Comparison of ENCODE assay signal across 9 mouse cellular contexts in the genomic region with DNA sequence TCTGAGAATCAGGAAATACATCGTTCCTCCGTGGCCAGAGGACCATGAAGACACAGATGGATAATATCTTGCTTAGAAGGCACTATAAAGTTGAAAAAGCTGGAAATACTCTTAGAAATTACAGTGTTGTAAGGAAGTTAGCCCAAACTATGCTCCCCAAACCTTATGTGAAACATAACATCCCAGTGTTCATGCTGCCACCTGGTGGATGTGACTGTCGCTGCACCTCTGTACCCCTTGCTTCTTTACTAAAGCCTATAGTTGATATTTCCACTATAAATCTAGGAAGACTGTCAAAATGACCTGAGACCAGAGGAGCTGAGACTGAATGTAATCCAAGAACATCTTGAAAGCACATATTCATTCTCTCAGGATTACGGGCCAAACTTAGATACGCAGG. TPM values are rescaled to one million over a fixed set of nuclear protein-coding genes. Genes with fewer than 3 reads are reported as not detected.
DNase-seq lines count a peak whose midpoint lies in the region; ATAC-seq and TF ChIP-seq lines count a peak whose summit lies in the region.
"Had no signal": no experiment of that assay in that cellular context is flagged by ENCODE, and none has a peak within 500 bp of the region (broad histone marks: within the 10 kb centered on the region; RNA-seq: fewer than 3 reads in every experiment).

No protein-coding gene starts in this region.

- intact Hi-C loops in heart, adult 2 months (cut with DNase I), result loop anchor here (1.0 to 10.0 kb wide), 3 partner anchors 104 to 297 kb away; no protein-coding TSS in a partner anchor

- 0 out of 2 replicates have a peak, but pooled peaks have one; percentile 49 for TF ChIP-seq EP300 in heart, adult 2 months (IDR thresholded peaks at IDR 0.05; ENCODE audit: insufficient read depth, low read depth, low read length)
- no peak for TF ChIP-seq EP300 in stomach, postnatal 0 days (optimal IDR thresholded peaks at IDR 0.05)

- TF ChIP-seq CTCF in heart, adult 2 months (IDR thresholded peaks at IDR 0.05), result peak; percentile 95
- peak; percentile 95 for TF ChIP-seq CTCF in stomach, postnatal 0 days (IDR thresholded peaks at IDR 0.05; ENCODE audit: low read depth)

- no peaks in the 10 kb centered on the region for H3K36me3 ChIP-seq in heart, adult 2 months (ENCODE audit: control insufficient read depth, insufficient read depth, low read length)
- no peaks in the 10 kb centered on the region for H3K36me3 ChIP-seq in heart, embryonic 11.5 days (ENCODE audit: control insufficient read depth, insufficient read depth, low read length)
- no peaks in the 10 kb centered on the region for H3K36me3 ChIP-seq in stomach, postnatal 0 days (ENCODE audit: control insufficient read depth, insufficient read depth, low read length)
- H3K36me3 ChIP-seq: neural tube, embryonic 13.5 days had no signal

- TF ChIP-seq POLR2A in heart, adult 2 months (IDR thresholded peaks at IDR 0.05; ENCODE audit: insufficient read depth, low read depth, low read length), result no peak

- no peaks in the 10 kb centered on the region for H3K79me2 ChIP-seq in heart, adult 2 months (replicated peaks; ENCODE audit: control insufficient read depth, insufficient read depth, low read length)

- no peaks in the 10 kb centered on the region for H3K9me3 ChIP-seq in heart, embryonic 11.5 days (replicated peaks; ENCODE audit: control insufficient read depth, low read length)
- no peaks in the 10 kb centered on the region for H3K9me3 ChIP-seq in stomach, postnatal 0 days (ENCODE audit: control insufficient read depth, low read length)
- H3K9me3 ChIP-seq: neural tube, embryonic 13.5 days had no signal

- H3K27me3 ChIP-seq in heart, adult 2 months (ENCODE audit: control insufficient read depth, insufficient read depth, low read length), result 0 out of 2 replicates have a peak, but pooled peaks cover 2% of the 10 kb centered on the region
- peaks cover 2% of the 10 kb centered on the region; the same call in 1 of the 2 replicates for H3K27me3 ChIP-seq in heart, embryonic 11.5 days (ENCODE audit: control insufficient read depth, insufficient read depth, low read length)
- H3K27me3 ChIP-seq in stomach, postnatal 0 days (ENCODE audit: control insufficient read depth, insufficient read depth, low read length), result no peaks in the 10 kb centered on the region
- H3K27me3 ChIP-seq: neural tube, embryonic 13.5 days had no signal

- H3K4me3 ChIP-seq in heart, adult 2 months, result no peak overlapping the region
- H3K4me3 ChIP-seq in heart, embryonic 11.5 days (ENCODE audit: low read depth, low read length), result no peak overlapping the region
- no peak overlapping the region for H3K4me3 ChIP-seq in stomach, postnatal 0 days (ENCODE audit: low read depth, low read length)
- H3K4me3 ChIP-seq: neural tube, embryonic 13.5 days had no signal

- ATAC-seq in heart, embryonic 11.5 days (replicated peaks; ENCODE audit: insufficient number of reproducible peaks, low FRiP score, low TSS enrichment), result no peak
- peak; percentile 75 for ATAC-seq in megakaryocyte progenitor cell, adult 5-6 weeks (replicated peaks; ENCODE audit: poor library complexity)
- no peak for ATAC-seq in stomach, postnatal 0 days (ENCODE audit: low FRiP score, low TSS enrichment)

- H3K27ac ChIP-seq in heart, adult 2 months, result no peak overlapping the region
- no peak overlapping the region for H3K27ac ChIP-seq in heart, embryonic 11.5 days (ENCODE audit: low read depth, low read length)
- no peak overlapping the region for H3K27ac ChIP-seq in stomach, postnatal 0 days (replicated peaks)
- H3K27ac ChIP-seq: neural tube, embryonic 13.5 days had no signal

- 11% methylated on average over 5 of the region's 5 CpGs for WGBS in heart, adult 2 months
- WGBS in heart, embryonic 11.5 days (ENCODE audit: insufficient replicate concordance), result 24% methylated on average over 5 of the region's 5 CpGs
- 13% methylated on average over 5 of the region's 5 CpGs for WGBS in stomach, postnatal 0 days

- no peak overlapping the region for H3K9ac ChIP-seq in heart, adult 2 months (ENCODE audit: low read depth, low read length)
- no peak overlapping the region for H3K9ac ChIP-seq in heart, embryonic 11.5 days (ENCODE audit: low read depth, low read length)
- no peak overlapping the region for H3K9ac ChIP-seq in stomach, postnatal 0 days (ENCODE audit: low read length)
- H3K9ac ChIP-seq: neural tube, embryonic 13.5 days had no signal

- peak; percentile 52 to 80 for DNase-seq in heart, adult 2 months
- DNase-seq in WW6 (ENCODE audit: low read depth, low spot score), result peak; percentile 20
- DNase-seq in cerebellum, postnatal 4 days (ENCODE audit: low spot score in 2 of 2), result peak; percentile 71 to 80
- DNase-seq in heart, adult 8-10 months (ENCODE audit: low spot score), result peak; percentile 81
- DNase-seq in layer of hippocampus, postnatal 25 days (ENCODE audit: extremely low spot score in 1 of 2, low spot score in 1 of 2), result peak; percentile 60 to 92
- peak; percentile 69 for DNase-seq in stomach, postnatal 0 days (ENCODE audit: low spot score)

- H3K4me1 ChIP-seq in heart, adult 2 months (ENCODE audit: control insufficient read depth, insufficient read depth, low read length), result no peaks in the 10 kb centered on the region; the same call in 1 of the 2 replicates
- no peaks in the 10 kb centered on the region for H3K4me1 ChIP-seq in heart, embryonic 11.5 days (ENCODE audit: control insufficient read depth, insufficient read depth, low read length)
- H3K4me1 ChIP-seq in stomach, postnatal 0 days (replicated peaks; ENCODE audit: control insufficient read depth, insufficient read depth), result no peaks in the 10 kb centered on the region
- H3K4me1 ChIP-seq: neural tube, embryonic 13.5 days had no signal

- H3K4me2 ChIP-seq in heart, embryonic 11.5 days, result no peak overlapping the region
- H3K4me2 ChIP-seq in stomach, postnatal 0 days (replicated peaks; ENCODE audit: low read depth), result no peak overlapping the region
- H3K4me2 ChIP-seq: neural tube, embryonic 13.5 days had no signal

RNA-seq across cellular contexts. Expression of a gene that starts 7.5 kb away (rescaled TPM):
- total RNA-seq in heart, adult 2 months (2021), result not detected
- polyA plus RNA-seq in heart, adult 2 months (2012; rRNA removed), result 1.3 and 2.8 TPM in 2 replicates
- not detected in 2 replicates for polyA plus RNA-seq in heart, embryonic 11.5 days (2014; fragmentation: Nextera tagmentation; extraction: Ambion mirVana)
- 1 to 10 TPM in 1 of 4 experiments, not detected in 3; 1.5 TPM for total RNA-seq in heart, adult 8-10 months (2022)
- total RNA-seq in layer of hippocampus, postnatal 25 days (2021), result not detected
- total RNA-seq in megakaryocyte progenitor cell, adult 5-6 weeks (2015), result 110 and 215 TPM in 2 replicates
- 88.5 and 189 TPM in 2 replicates for total RNA-seq in megakaryocyte progenitor cell, adult 5-6 weeks (2017)
- polyA plus RNA-seq in stomach, postnatal 0 days (2015; fragmentation: Nextera tagmentation; extraction: Ambion mirVana), result 3.1 and 3.4 TPM in 2 replicates
- polyA plus RNA-seq: neural tube, embryonic 13.5 days had no signal

RNA-seq across cellular contexts. Expression of a gene that starts 14.3 kb away (rescaled TPM):
- 1 to 10 TPM; 6.3 TPM for total RNA-seq in heart, adult 2 months (2021)
- 5.4 and 8.4 TPM in 2 replicates for polyA plus RNA-seq in heart, adult 2 months (2012; rRNA removed)
- polyA plus RNA-seq in heart, embryonic 11.5 days (2014; fragmentation: Nextera tagmentation; extraction: Ambion mirVana), result 13.5 and 16.1 TPM in 2 replicates
- 1 to 10 TPM; 5.7 to 7.9 (median 6.6) TPM for total RNA-seq in heart, adult 8-10 months (2022)
- total RNA-seq in layer of hippocampus, postnatal 25 days (2021), result 10 to 100 TPM; 15.0 to 20.8 TPM
- 15.6 and 17.5 TPM in 2 replicates for total RNA-seq in megakaryocyte progenitor cell, adult 5-6 weeks (2015)
- 13.7 and 16.2 TPM in 2 replicates for total RNA-seq in megakaryocyte progenitor cell, adult 5-6 weeks (2017)
- polyA plus RNA-seq in stomach, postnatal 0 days (2015; fragmentation: Nextera tagmentation; extraction: Ambion mirVana), result 8.6 and 9.2 TPM in 2 replicates

RNA-seq across cellular contexts. Expression of a gene that starts 30.4 kb away (rescaled TPM):
- not detected for total RNA-seq in heart, adult 2 months (2021)
- polyA plus RNA-seq in heart, adult 2 months (2012; rRNA removed), result not detected in 2 replicates
- polyA plus RNA-seq in heart, embryonic 11.5 days (2014; fragmentation: Nextera tagmentation; extraction: Ambion mirVana), result 1.6 TPM in 2 replicates
- total RNA-seq in heart, adult 8-10 months (2022), result not detected
- total RNA-seq in layer of hippocampus, postnatal 25 days (2021), result not detected
- not detected in 2 replicates for total RNA-seq in megakaryocyte progenitor cell, adult 5-6 weeks (2015)
- total RNA-seq in megakaryocyte progenitor cell, adult 5-6 weeks (2017), result not detected in 2 replicates
- polyA plus RNA-seq in stomach, postnatal 0 days (2015; fragmentation: Nextera tagmentation; extraction: Ambion mirVana), result 0.87 and 2.7 TPM in 2 replicates
- polyA plus RNA-seq: neural tube, embryonic 13.5 days had no signal

RNA-seq across cellular contexts. Expression of a gene that starts 35.5 kb away (rescaled TPM):
- 1 to 10 TPM; 4.3 to 4.5 TPM for total RNA-seq in heart, adult 2 months (2021)
- polyA plus RNA-seq in heart, adult 2 months (2012; rRNA removed), result 7.1 and 9.0 TPM in 2 replicates
- 0.66 TPM in 1 of 2 replicates, not detected in the other for polyA plus RNA-seq in heart, embryonic 11.5 days (2014; fragmentation: Nextera tagmentation; extraction: Ambion mirVana)
- total RNA-seq in heart, adult 8-10 months (2022), result 1 to 10 TPM; 2.1 to 4.1 (median 3.6) TPM
- not detected for total RNA-seq in layer of hippocampus, postnatal 25 days (2021)
- 3.0 and 6.0 TPM in 2 replicates for total RNA-seq in megakaryocyte progenitor cell, adult 5-6 weeks (2015)
- total RNA-seq in megakaryocyte progenitor cell, adult 5-6 weeks (2017), result 1.7 TPM in 1 of 2 replicates, not detected in the other
- 0.81 and 2.7 TPM in 2 replicates for polyA plus RNA-seq in stomach, postnatal 0 days (2015; fragmentation: Nextera tagmentation; extraction: Ambion mirVana)
- polyA plus RNA-seq: neural tube, embryonic 13.5 days had no signal

Comparison
In these comparisons a context has a peak if more than half of its experiments do, and no peak if none do; other contexts are left out.
1. DNase-seq: peak in every context shown above with its lines; median percentile 81 in heart, adult 8-10 months; 76 in layer of hippocampus, postnatal 25 days; 76 in cerebellum, postnatal 4 days; 69 in stomach, postnatal 0 days; 66 in heart, adult 2 months; 20 in WW6.
2. RNA of a gene that starts 7.5 kb away (total RNA-seq): 88.5 to 215 TPM in megakaryocyte progenitor cell, adult 5-6 weeks; 1.5 TPM in heart, adult 8-10 months, not detected in heart, adult 2 months and not detected in layer of hippocampus, postnatal 25 days; every median in the first group is over 10 times any median in the second.